Mouse (Mus musculus): ENCODE data around the gene Abca13. TPM values are rescaled to one million over a fixed set of nuclear protein-coding genes. Genes with fewer than 3 reads are reported as not detected.

Abca13 gene
- polyA plus RNA-seq, 1 experiment from 2014 or later, result 0.02 TPM

DNA sequence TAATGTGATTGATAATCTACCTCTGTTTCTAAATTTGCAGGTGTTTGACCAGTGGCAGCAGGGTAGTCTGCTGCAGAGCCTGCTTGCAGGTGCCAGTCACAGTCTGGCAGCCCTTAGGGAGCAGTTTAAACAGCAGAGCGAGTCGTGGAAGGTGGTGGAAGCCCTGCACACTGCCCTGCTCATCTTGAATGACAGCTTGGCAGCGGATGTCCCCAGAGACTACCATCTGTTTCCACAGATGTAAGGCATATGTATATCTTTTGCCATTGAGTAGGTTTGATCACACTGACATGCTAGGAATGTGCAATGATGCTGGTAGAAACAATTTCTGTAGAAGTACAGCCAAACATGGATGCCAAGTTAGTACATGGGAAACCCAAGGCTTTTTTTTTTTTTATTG, 77.3 kb downstream of the Abca13 start:
- no peaks in the 10 kb centered on the region for H3K36me3 ChIP-seq (ENCODE audit: insufficient read depth, low read length)
- H3K4me2 ChIP-seq (replicated peaks; ENCODE audit: low read depth, low read length), result no peak overlapping the region
- no peak for DNase-seq (ENCODE audit: low spot score)
- H3K27me3 ChIP-seq (replicated peaks; ENCODE audit: insufficient read depth, low read length), result no peaks in the 10 kb centered on the region
- no peak overlapping the region for H3K4me3 ChIP-seq (ENCODE audit: low read depth, low read length)
- 69% methylated on average over 3 of the region's 3 CpGs for WGBS
- TF ChIP-seq CTCF (IDR thresholded peaks at IDR 0.05) (no peak), EP300 (IDR thresholded peaks at IDR 0.05) (no peak)
- H3K4me1 ChIP-seq (ENCODE audit: insufficient read depth, low read depth, low read length), result no peaks in the 10 kb centered on the region
- H3K9ac ChIP-seq (replicated peaks; ENCODE audit: low read depth), result no peak overlapping the region
- no peaks in the 10 kb centered on the region for H3K9me3 ChIP-seq (ENCODE audit: low read length)
- no peak overlapping the region for H3K27ac ChIP-seq (ENCODE audit: low read length)
- ATAC-seq, result no peak

DNA sequence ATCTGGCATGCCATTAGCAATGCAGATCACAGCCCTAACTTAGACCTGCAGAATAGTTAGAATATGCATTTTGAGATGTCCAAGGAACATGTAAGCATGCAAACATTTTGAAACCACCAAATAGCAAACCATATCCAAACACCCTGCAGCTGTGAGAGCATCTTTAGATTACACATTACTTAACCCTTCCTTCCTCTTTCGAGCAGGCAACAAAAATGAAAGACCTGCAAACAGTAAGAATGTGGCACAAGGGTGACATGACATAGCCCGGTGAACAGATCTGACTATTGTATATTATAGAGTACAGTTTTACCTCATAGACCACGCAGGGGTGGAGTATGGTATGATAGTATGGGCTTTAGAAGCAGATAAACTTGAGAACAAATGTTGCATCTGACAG, 93.5 kb downstream of the Abca13 start:
- H3K9me3 ChIP-seq (ENCODE audit: low read length), result no peaks in the 10 kb centered on the region
- no peaks in the 10 kb centered on the region for H3K27me3 ChIP-seq (replicated peaks; ENCODE audit: insufficient read depth, low read length)
- H3K4me3 ChIP-seq (ENCODE audit: low read depth, low read length), result no peak overlapping the region
- DNase-seq (ENCODE audit: low spot score), result no peak
- TF ChIP-seq EP300 (IDR thresholded peaks at IDR 0.05) (no peak), CTCF (IDR thresholded peaks at IDR 0.05) (no peak)
- 62% methylated on average over 3 of the region's 3 CpGs for WGBS
- no peak for ATAC-seq
- no peaks in the 10 kb centered on the region for H3K4me1 ChIP-seq (ENCODE audit: insufficient read depth, low read depth, low read length)
- H3K36me3 ChIP-seq (ENCODE audit: insufficient read depth, low read length), result no peaks in the 10 kb centered on the region
- H3K27ac ChIP-seq (ENCODE audit: low read length), result no peak overlapping the region
- H3K4me2 ChIP-seq (replicated peaks; ENCODE audit: low read depth, low read length), result no peak overlapping the region
- H3K9ac ChIP-seq (replicated peaks; ENCODE audit: low read depth), result no peak overlapping the region

DNA sequence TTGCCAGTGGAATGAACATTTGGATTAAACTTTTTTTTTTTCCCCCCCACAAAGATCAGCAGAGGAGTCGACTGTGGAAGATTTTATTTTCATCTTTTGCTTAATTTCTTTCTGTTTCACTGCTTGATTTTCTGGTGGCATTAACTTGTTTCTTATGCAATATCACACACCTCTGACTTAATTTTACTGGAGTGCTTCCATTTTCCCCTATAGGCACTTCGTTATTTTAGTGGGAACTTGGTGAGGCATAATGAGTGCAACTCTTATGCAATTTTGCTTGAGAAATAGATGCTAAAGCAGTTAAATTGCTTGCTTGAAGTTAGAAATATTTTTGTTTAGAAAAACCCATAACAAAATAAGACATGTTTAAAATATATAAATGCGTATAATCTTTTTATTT, 94.0 kb downstream of the Abca13 start:
- no peak for DNase-seq (ENCODE audit: low spot score)
- H3K27ac ChIP-seq (ENCODE audit: low read length), result no peak overlapping the region
- no peaks in the 10 kb centered on the region for H3K4me1 ChIP-seq (ENCODE audit: insufficient read depth, low read depth, low read length)
- H3K4me3 ChIP-seq (ENCODE audit: low read depth, low read length), result no peak overlapping the region
- H3K27me3 ChIP-seq (replicated peaks; ENCODE audit: insufficient read depth, low read length), result no peaks in the 10 kb centered on the region
- 64% methylated on average over 3 of the region's 3 CpGs for WGBS
- H3K9me3 ChIP-seq (ENCODE audit: low read length), result no peaks in the 10 kb centered on the region
- TF ChIP-seq EP300 (IDR thresholded peaks at IDR 0.05) (no peak), CTCF (IDR thresholded peaks at IDR 0.05) (no peak)
- no peak overlapping the region for H3K9ac ChIP-seq (replicated peaks; ENCODE audit: low read depth)
- ATAC-seq, result no peak
- H3K36me3 ChIP-seq (ENCODE audit: insufficient read depth, low read length), result no peaks in the 10 kb centered on the region
- H3K4me2 ChIP-seq (replicated peaks; ENCODE audit: low read depth, low read length), result no peak overlapping the region

DNA sequence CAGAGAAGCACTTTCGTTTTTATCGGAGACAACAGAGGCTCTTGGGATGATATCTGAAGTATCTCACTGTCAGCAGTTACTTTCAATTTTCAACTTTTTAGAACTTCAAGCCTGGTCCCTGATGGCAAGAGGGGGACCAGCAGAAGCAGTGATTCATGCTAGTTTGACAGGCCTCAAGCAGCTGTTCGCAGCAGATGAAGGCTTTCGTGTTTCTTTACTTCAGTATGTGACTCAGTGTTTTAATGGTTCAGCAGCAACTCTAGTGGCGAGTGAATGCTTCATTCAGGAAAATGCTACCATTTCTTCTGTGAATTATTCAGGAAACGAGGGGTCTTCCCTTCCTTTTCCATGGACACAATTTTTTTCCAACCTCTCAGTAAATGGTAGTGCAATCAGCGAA, 99.4 kb downstream of the Abca13 start:
- Histone ChIP-seq H3K9ac (replicated peaks; ENCODE audit: low read depth) (no peak overlapping the region), H3K4me1 (ENCODE audit: insufficient read depth, low read depth, low read length) (no peaks in the 10 kb centered on the region), H3K9me3 (ENCODE audit: low read length) (no peaks in the 10 kb centered on the region), H3K4me3 (ENCODE audit: low read depth, low read length) (no peak overlapping the region), H3K27ac (ENCODE audit: low read length) (no peak overlapping the region), H3K27me3 (replicated peaks; ENCODE audit: insufficient read depth, low read length) (no peaks in the 10 kb centered on the region), H3K36me3 (ENCODE audit: insufficient read depth, low read length) (no peaks in the 10 kb centered on the region), H3K4me2 (replicated peaks; ENCODE audit: low read depth, low read length) (no peak overlapping the region)
- TF ChIP-seq EP300 (IDR thresholded peaks at IDR 0.05) (no peak), CTCF (IDR thresholded peaks at IDR 0.05) (no peak)
- ATAC-seq (no peak), DNase-seq (ENCODE audit: low spot score) (no peak)
- 75% methylated on average over 7 of the region's 7 CpGs for WGBS

DNA sequence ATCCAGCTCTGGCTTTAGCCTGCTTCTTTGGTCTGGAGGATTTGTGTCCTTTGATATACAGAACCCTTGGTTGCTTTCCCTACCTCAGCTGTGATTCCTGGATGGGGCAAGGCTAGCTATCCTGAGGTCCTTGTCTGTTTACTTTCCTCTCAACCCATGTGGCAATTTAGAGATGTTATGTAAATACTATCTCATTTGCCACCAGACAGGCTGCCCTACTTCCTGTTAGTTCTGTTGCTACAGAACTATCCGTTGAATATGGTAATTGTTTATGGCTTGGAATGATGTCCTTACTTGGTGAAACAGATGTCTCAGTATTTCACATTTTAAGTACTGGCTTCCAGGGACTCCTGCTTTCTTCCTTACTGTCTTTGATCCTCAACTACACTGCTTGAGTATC, 107.9 kb downstream of the Abca13 start:
- Histone ChIP-seq H3K9me3 (ENCODE audit: low read length) (no peaks in the 10 kb centered on the region), H3K27me3 (replicated peaks; ENCODE audit: insufficient read depth, low read length) (no peaks in the 10 kb centered on the region), H3K9ac (replicated peaks; ENCODE audit: low read depth) (no peak overlapping the region), H3K4me2 (replicated peaks; ENCODE audit: low read depth, low read length) (no peak overlapping the region), H3K4me1 (ENCODE audit: insufficient read depth, low read depth, low read length) (no peaks in the 10 kb centered on the region), H3K27ac (ENCODE audit: low read length) (no peak overlapping the region), H3K36me3 (ENCODE audit: insufficient read depth, low read length) (no peaks in the 10 kb centered on the region), H3K4me3 (ENCODE audit: low read depth, low read length) (no peak overlapping the region)
- DNase-seq (ENCODE audit: low spot score), result no peak
- no peak for TF ChIP-seq CTCF (IDR thresholded peaks at IDR 0.05)
- no peak for TF ChIP-seq EP300 (IDR thresholded peaks at IDR 0.05)
- no peak for ATAC-seq
- 13% methylated on average over 1 of the region's 1 CpGs for WGBS

DNA sequence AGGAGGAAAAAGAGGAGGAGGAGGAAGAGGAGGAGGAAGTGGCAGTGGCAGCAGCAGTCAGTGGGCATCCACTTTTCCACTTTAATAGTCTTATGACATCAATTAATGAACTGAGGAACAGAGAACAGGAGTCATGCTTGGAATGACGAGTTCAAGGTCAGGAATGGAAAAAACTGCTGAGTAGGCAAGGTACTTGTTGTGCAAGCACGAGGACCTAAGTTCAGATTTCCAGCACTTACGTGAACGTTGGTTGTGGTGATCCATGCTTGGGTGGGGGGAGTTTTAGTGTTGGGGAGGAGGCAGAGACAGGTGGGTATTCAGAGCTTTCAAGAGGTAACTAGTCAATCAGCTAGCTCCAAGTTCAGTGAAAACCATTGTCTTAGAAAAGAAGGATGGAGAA, 113.7 kb downstream of the Abca13 start:
- 85% methylated on average over 4 of the region's 4 CpGs for WGBS
- H3K4me2 ChIP-seq (replicated peaks; ENCODE audit: low read depth, low read length), result no peak overlapping the region
- H3K9me3 ChIP-seq (ENCODE audit: low read length), result no peaks in the 10 kb centered on the region
- no peaks in the 10 kb centered on the region for H3K27me3 ChIP-seq (replicated peaks; ENCODE audit: insufficient read depth, low read length)
- H3K9ac ChIP-seq (replicated peaks; ENCODE audit: low read depth), result no peak overlapping the region
- H3K4me1 ChIP-seq (ENCODE audit: insufficient read depth, low read depth, low read length), result no peaks in the 10 kb centered on the region
- H3K27ac ChIP-seq (ENCODE audit: low read length), result no peak overlapping the region
- DNase-seq (ENCODE audit: low spot score) (no peak), ATAC-seq (no peak)
- H3K4me3 ChIP-seq (ENCODE audit: low read depth, low read length), result no peak overlapping the region
- no peaks in the 10 kb centered on the region for H3K36me3 ChIP-seq (ENCODE audit: insufficient read depth, low read length)
- no peak for TF ChIP-seq CTCF (IDR thresholded peaks at IDR 0.05)
- TF ChIP-seq EP300 (IDR thresholded peaks at IDR 0.05), result no peak

DNA sequence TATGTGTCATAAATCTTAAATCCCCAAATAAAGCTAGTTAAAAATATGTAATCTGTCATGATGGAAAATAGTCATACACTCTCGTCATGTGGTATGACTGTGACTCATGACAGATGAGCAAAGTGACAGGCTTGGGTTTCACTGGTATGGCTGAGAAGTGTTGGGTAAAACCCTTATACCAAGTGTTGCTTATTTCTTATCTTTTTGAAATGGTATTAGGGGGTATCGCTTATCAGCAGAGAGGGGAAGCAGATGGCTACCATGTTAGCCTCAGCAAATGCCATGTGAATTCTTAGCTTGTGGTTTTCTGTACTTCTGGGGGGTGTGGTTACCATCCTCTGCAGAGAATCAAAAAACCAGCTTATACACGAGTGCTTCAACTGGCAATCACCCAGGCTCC, 124.8 kb downstream of the Abca13 start:
- no peaks in the 10 kb centered on the region for H3K27me3 ChIP-seq (replicated peaks; ENCODE audit: insufficient read depth, low read length)

More for the DNA sequence above, 124.8 kb downstream of the Abca13 start:
- H3K4me3 ChIP-seq (ENCODE audit: low read depth, low read length), result no peak overlapping the region
- no peak overlapping the region for H3K4me2 ChIP-seq (replicated peaks; ENCODE audit: low read depth, low read length)
- no peak for DNase-seq (ENCODE audit: low spot score)
- no peak for TF ChIP-seq CTCF (IDR thresholded peaks at IDR 0.05)
- TF ChIP-seq EP300 (IDR thresholded peaks at IDR 0.05), result no peak
- H3K36me3 ChIP-seq (ENCODE audit: insufficient read depth, low read length), result no peaks in the 10 kb centered on the region
- no peak overlapping the region for H3K27ac ChIP-seq (ENCODE audit: low read length)
- no peaks in the 10 kb centered on the region for H3K9me3 ChIP-seq (ENCODE audit: low read length)
- H3K4me1 ChIP-seq (ENCODE audit: insufficient read depth, low read depth, low read length), result no peaks in the 10 kb centered on the region
- ATAC-seq, result no peak
- 46% methylated on average over 3 of the region's 3 CpGs for WGBS
- H3K9ac ChIP-seq (replicated peaks; ENCODE audit: low read depth), result no peak overlapping the region

Measured in lung, postnatal 0 days (tissue).